Mouse (Mus musculus): Measurements from ENCODE around the gene Grid2.

- TF ChIP-seq GATA1 (IDR thresholded peaks at IDR 0.05; ENCODE audit: low read length), result no peak
- no peak for TF ChIP-seq TAL1 (IDR thresholded peaks at IDR 0.05; ENCODE audit: low read length)
Observed at GRCm38 (mm10) chr6:64148613-64149012, 892.9 kb downstream of the Grid2 start.

Data from erythroblast, embryonic 14.5 days (primary cell).